Mouse (Mus musculus) heart, postnatal 10 days (tissue): ENCODE data around the gene Ufc1. TPM values are rescaled to one million over a fixed set of nuclear protein-coding genes. Genes with fewer than 3 reads are reported as not detected.
A peak's percentile ranks its signal among the peaks of the same experiment; 100 is the strongest.
"Not testable (repeated sequence)": the region's sequence is repeated elsewhere in the genome, so short reads cannot be mapped to it uniquely, and the experiment has no call there.

Source experiments
- DNase-seq, 2 experiments: peaks; one replicate each; pipeline ENCODE4 v3.0.0; 2021
- intact Hi-C: fragments of 180-260 bp; cut with DNase I; formaldehyde crosslinking; loops from one replicate; pipeline ENCODE4 v1.15.1; 2025
- total RNA-seq, 2 experiments: library from RNA; stranded (reverse); gene quantifications; 2 replicates each; pipeline ENCODE4 v1.2.3; 2021

Gene Ufc1
- total RNA-seq, 2 experiments from 2014 or later: 101 to 112 TPM

DNA sequence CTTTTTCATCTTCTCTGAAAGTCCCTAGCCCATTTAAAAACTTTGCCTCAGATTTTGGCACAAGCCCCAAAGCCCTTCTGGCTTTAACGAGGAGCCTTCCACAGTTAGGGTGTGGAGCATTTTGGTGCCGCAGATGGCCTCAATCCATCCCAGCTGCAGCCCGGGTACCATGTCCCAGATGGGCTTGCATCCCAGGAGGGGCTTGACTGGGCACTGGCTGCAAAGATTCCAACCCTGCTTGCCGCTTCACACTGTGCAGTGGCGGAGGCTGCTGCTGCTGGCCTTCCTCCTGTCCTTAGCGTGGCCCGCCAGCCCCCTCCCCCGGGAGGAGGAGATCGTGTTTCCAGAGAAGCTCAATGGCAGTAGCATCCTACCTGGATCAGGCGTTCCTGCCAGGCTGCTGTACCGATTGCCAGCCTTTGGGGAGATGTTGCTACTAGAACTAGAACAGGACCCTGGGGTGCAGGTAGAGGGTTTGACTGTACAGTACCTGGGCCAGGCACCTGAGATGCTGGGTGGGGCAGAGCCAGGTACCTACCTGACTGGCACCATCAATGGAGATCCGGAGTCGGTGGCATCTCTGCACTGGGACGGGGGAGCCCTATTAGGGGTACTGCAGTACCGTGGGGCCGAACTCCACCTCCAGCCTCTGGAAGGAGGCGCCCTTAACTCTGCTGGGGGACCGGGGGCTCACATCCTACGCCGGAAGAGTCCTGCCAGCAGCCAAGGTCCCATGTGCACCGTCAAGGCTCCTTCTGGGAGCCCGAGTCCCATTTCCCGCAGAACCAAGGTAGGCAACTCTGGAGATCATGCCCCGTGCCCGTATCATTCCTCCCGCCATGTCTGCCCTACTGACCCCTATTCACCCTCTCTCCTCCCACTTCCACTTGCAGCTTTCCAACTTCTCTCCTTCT is 43.9 kb downstream of the Ufc1 start, which contains the start of gene Ndufs2:
TSS of gene Ndufs2 (minus strand) at position 709 of the 914 bp plus-strand sequence.
- intact Hi-C loops: no loop called here
- DNase-seq: peak in 1 of 2 experiments; percentile 50

DNA sequence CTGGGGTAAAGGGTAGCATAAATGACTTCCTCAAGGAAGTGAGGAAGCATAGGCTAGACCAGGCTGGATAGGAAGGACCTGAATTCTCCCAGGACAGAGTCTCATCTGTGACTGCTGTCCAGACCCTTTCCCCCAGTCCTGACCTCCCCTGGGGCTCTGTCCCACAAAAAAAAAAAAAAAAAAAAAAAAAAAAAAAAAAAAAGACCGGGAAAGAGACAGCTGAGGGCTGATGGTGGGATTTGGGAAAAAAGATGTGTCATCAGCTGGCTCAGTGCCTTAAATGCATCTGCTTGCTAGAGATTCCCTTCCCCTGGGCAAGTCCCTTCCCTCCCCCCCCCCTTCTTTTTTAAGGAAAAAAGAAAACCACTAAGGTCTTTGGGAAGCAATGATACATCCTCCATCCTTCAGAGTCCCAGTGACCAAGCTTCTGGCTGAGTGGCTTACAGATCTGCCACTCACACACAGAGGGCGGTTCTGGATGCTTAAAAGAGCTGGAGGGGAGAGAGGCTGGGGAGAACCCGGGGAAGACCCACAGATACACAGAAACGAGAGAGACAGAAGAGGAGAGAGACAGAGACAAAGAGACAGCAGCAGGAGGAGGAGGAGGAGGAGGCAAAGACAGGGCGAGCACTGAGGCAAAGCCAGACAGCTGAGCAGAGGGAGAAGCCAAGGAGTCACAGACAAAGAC is 44.8 kb downstream of the Ufc1 start, which contains the start of gene Adamts4:
TSS of gene Adamts4 (plus strand) at position 509 of the 688 bp plus-strand sequence.
- intact Hi-C loops: no loop called here
- peak; percentile 82 for DNase-seq

DNA sequence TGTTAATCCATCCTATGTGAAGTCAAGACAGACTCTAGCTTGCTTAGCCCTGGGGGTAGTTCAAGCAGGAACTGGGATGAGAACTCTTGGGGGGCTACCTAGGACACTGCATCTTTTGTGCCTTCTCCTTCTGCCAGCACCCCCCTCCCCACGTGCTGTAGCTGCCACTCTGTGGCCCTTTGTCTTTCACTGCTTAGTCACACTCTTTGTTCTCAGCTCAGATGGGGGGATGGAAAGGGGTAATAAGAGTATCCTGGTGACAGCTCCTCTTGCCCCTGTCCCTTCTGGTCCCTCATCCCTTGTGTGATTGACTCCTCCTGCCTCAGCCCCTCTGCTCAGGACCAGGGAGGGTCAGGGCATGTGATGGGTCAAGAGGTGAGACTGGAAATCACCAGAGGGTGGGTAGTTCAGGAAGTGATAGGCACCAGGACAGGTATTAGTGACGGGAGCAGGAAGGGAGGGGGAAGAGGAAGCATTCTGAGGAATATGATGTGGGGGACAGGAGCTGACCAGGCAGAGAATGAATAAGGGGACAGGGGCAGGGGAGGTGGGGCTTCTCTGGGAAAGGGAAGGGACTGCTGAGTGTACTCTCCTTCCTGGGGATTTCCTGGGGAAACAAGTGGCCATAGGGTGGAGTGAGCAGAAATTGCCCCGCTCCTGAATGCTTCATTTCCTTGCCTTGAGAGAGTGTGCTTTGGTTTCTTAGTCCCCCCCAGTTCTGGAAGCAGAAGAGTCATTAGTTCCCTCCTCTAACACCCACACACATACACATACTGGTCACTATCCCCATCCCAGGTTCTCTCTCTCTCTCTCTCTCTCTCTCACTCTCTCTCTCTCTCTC is 46.2 kb downstream of the Ufc1 start:
- intact Hi-C loops: no loop called here
- peak in 1 of 2 experiments; percentile 33 for DNase-seq

DNA sequence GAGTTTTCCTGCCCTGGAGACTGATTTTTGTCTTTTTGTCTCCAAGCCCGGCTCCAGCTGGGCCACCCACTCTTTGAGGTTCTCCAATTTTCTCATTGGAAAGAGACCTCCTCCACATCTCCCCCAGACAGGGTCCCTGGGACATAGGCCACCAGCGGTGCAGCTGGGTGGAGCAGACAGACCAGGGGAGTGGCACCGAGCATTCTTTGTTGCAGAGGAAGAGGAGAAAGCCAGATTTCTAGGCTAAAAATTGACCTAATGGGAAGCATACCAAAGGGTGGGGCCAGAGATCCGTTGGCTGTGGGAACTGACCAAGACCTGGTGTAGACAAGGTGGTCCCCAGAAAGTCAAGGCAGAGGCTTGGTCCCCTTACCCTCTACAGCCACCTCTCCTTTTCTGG is 46.9 kb downstream of the Ufc1 start:
- intact Hi-C loops: loop anchor here (1.0 to 2.0 kb wide), 2 partner anchors 15 to 33 kb away; partner anchors contain the start of gene Ppox

DNA sequence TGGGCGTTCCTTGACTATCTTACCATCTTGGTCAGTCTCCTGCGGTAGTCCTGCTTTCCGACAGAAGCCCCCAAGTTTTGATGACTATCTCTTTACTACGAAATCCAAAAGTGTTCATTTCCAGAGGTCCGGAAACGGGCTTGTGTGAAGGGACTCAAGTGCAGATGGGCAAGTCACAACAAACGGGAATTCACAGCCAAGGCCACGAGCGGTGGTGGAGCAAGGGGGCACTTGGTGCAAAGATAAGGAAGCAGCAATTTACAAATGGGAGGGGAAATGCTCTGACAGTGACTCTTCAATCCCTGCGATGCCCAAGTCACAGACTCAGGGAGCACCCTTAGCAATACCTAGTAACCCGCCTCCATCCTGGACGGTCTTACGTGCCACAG is 47.4 kb downstream of the Ufc1 start:
- intact Hi-C loops: loop anchor here (1.0 to 2.0 kb wide), 2 partner anchors 15 to 34 kb away; partner anchors contain the start of gene Ppox

More for the DNA sequence above, 46.9 kb downstream of the Ufc1 start:
- DNase-seq: peak in 1 of 2 experiments; percentile 53

DNA sequence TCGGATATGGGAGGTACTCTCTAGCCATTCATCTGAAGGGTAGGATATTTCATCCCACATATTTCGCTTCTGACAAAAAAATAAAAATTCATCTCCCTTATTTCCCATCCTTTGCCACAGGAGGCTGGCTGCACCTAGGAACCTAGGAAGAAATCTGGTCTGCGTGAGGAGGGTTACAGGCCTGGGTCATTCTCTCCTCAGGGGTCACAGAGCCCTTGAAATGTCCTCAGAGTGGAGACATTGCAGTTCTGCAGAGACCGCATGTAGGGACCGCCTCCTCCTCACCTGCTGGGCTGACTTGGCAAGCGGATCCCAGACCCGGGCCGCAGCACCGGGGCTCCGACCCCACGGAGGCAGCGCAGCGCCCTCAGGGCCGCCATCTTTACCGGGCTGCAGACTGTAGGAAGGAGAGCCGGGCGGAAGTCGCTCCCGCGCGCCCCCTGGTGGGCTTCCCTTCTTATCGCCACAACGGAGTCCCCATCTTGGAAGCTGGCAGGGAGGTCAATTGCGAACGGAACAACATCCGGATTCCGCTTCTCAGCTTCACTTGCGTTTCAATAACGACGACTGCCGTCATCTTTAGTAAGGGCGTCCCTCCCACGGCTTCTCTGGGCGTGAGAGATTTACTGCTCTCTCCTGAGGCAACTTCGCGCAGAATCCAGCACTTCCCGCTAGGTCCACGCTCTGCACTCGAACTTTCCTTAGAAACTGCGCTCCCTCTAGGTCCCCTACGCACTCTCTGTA is 47.9 kb downstream of the Ufc1 start:
- DNase-seq: peak; percentile 98 to 99
- intact Hi-C loops: loop anchor here (1.0 to 2.0 kb wide), 2 partner anchors 16 to 34 kb away; partner anchors contain the start of gene Ppox

More for the DNA sequence above, 47.4 kb downstream of the Ufc1 start:
- no peak for DNase-seq

DNA sequence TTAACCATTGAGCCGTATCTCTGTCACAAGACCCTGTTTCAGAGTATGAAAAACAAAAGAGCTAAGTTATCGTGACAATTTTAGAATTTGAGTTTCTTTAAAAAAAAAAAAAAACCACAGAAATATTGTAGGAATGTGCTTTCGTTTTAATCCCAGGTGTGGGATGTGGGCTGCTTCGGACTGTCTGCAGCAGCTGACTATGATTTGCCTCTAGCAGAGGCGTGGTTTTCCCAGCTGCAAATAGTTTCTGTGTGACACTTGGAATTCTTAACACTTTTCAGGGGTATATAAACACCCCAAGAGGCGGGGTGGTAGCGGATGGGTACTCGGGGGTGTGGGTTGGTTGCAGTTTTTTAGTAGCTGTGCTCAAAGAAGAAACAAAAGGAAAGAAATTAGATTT is 49.5 kb downstream of the Ufc1 start:
- no peak for DNase-seq
- intact Hi-C loops: loop anchor here (2.0 kb wide), 1 partner anchor 23 kb away; the partner anchor contains the start of gene Tomm40l

DNA sequence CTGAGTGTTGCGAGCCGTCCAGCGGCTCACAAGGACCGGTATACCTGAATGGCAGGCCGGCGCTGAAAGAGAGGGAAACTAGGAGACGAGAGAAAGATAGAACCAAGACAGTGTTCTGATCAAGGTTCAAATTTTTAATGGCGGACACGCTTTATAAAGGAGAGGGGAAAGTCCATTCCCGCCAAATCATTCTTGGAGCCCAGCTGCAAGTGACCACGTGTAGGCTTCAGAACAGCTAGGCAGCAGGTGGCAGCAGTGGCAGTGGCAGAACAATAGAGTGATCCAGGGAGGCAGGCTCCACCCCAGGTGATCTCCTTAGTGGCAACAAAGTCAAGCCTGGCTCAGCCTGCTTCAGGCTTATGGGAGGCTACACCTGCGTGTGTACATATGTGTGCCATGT is 52.9 kb downstream of the Ufc1 start:
- DNase-seq, intact Hi-C loops: not testable (repeated sequence)

DNA sequence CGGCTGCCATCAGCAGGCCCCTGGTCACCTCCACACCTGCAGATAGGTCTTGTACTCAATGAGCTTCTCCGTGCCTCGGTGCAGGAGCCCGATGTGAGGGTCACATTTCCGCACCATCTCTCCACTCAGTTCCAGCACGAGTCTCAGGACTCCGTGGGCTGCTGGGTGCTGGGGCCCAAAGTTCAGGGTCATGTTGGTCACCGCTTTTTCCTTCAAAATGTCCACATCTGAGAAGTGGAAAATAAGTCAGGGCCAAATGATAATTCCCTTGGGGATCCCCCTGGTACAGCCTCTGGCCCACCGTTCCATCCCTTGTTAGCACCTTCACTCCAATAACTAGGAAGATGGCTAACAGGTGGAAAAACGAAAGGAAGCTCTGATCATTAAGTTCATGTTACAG is 53.9 kb downstream of the Ufc1 start:
- intact Hi-C loops: no loop called here
- no peak for DNase-seq

DNA sequence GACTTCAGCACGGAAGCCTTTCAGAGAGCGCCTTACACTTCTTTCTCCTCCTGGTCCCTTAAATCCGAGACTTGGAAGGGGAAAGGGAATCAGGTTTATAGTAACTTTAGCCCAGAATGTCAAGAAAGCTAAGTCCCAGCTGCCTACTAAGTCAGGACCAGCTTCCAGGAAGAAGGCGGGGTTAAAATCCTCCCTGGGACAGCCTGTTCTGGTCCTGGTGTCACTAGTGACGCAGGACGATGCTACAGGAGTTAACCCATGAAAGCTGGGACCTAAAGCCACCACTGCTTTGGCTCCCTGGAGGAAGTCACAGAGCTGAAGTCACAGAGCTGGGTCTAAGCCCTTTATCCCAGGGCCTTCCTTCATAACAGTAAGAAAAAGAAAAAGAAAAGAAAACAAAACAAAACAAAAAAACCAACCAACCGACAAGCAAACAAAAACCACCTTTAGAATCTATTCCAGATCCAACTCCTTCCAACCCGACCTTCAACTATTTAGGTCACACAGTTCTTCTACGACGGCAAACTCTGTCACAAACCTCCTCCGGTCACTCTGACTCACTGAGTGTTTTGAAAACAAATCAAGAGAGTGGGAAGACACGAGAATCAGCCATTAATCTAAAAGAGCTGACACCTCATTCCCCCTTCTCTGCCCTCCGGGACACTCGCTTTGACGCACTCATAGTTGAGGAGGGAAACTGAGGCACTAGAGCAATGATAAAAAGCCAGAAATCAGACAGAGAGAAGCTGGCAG is 54.7 kb downstream of the Ufc1 start:
- intact Hi-C loops: loop anchor here (1.0 to 5.0 kb wide), 2 partner anchors 14 to 123 kb away; no protein-coding TSS in a partner anchor
- peak; percentile 68 for DNase-seq

Other genes with a start within 250 kb of the Ufc1 start
- 1 to 10 TPM; 7.4 to 8.9 TPM for gene Fcgr3, start 230.1 kb downstream of the Ufc1 start, total RNA-seq
- 1 to 10 TPM in 1 of 2 experiments, under 1 TPM in 1; 0.67 to 1.6 TPM for gene Cfap126, start 181.1 kb downstream of the Ufc1 start, total RNA-seq
- 1,000 to 10,000 TPM in 1 of 2 experiments, 100 to 1,000 TPM in 1; 973 to 1,003 TPM for gene Sdhc, start 144.4 kb downstream of the Ufc1 start, total RNA-seq
- gene Mpz, start 144.3 kb downstream of the Ufc1 start, total RNA-seq: 10 to 100 TPM; 11.0 to 18.1 TPM
- gene Pcp4l1, start 98.8 kb downstream of the Ufc1 start, total RNA-seq: 100 to 1,000 TPM; 136 to 146 TPM
- gene Nr1i3, start 81.1 kb downstream of the Ufc1 start, total RNA-seq: not detected
- gene Tomm40l, start 72.5 kb downstream of the Ufc1 start, total RNA-seq: 10 to 100 TPM; 88.9 to 95.9 TPM
- 1 to 10 TPM; 2.3 to 4.2 TPM for gene Apoa2, start 70.0 kb downstream of the Ufc1 start, total RNA-seq
- gene Fcer1g, start 60.7 kb downstream of the Ufc1 start, total RNA-seq: 1 to 10 TPM; 9.0 to 9.6 TPM
- gene Adamts4, start 44.6 kb downstream of the Ufc1 start, total RNA-seq: 1 to 10 TPM; 5.1 to 7.8 TPM
- gene Ndufs2, start 43.6 kb downstream of the Ufc1 start, total RNA-seq: 1,000 to 10,000 TPM; 1,054 to 1,076 TPM
- gene B4galt3, start 24.7 kb downstream of the Ufc1 start, total RNA-seq: 10 to 100 TPM; 28.0 to 28.6 TPM
- gene Ppox, start 13.8 kb downstream of the Ufc1 start, total RNA-seq: 10 to 100 TPM; 20.7 to 21.4 TPM
- 10 to 100 TPM; 20.7 to 26.8 TPM for gene Usp21, start 7.0 kb downstream of the Ufc1 start, total RNA-seq
- 10 to 100 TPM; 23.6 to 26.3 TPM for gene Dedd, start 34.1 kb upstream of the Ufc1 start, total RNA-seq
- gene Nit1, start 50.6 kb upstream of the Ufc1 start, total RNA-seq: 10 to 100 TPM; 20.9 to 22.1 TPM
- 10 to 100 TPM; 73.4 to 73.9 TPM for gene Pfdn2, start 50.6 kb upstream of the Ufc1 start, total RNA-seq
- gene Klhdc9, start 65.8 kb upstream of the Ufc1 start, total RNA-seq: under 1 TPM; 0.60 to 0.65 TPM
- under 1 TPM in 1 of 2 experiments, not detected in 1; 0.22 TPM for gene Nectin4, start 75.1 kb upstream of the Ufc1 start, total RNA-seq
- 1 to 10 TPM; 2.1 to 2.5 TPM for gene Arhgap30, start 93.9 kb upstream of the Ufc1 start, total RNA-seq
- gene Usf1, start 116.3 kb upstream of the Ufc1 start, total RNA-seq: 10 to 100 TPM; 50.4 to 51.3 TPM
- gene Tstd1, start 123.8 kb upstream of the Ufc1 start, total RNA-seq: 1 to 10 TPM; 1.6 TPM
- 10 to 100 TPM; 59.4 to 65.1 TPM for gene F11r, start 142.5 kb upstream of the Ufc1 start, total RNA-seq
- gene Alyref2, start 208.5 kb upstream of the Ufc1 start, total RNA-seq: 1 to 10 TPM; 4.4 to 4.5 TPM
- gene Itln1, start 240.3 kb upstream of the Ufc1 start, total RNA-seq: not detected